8 mouse cellular contexts compared by ENCODE assay signal in the genomic region with DNA sequence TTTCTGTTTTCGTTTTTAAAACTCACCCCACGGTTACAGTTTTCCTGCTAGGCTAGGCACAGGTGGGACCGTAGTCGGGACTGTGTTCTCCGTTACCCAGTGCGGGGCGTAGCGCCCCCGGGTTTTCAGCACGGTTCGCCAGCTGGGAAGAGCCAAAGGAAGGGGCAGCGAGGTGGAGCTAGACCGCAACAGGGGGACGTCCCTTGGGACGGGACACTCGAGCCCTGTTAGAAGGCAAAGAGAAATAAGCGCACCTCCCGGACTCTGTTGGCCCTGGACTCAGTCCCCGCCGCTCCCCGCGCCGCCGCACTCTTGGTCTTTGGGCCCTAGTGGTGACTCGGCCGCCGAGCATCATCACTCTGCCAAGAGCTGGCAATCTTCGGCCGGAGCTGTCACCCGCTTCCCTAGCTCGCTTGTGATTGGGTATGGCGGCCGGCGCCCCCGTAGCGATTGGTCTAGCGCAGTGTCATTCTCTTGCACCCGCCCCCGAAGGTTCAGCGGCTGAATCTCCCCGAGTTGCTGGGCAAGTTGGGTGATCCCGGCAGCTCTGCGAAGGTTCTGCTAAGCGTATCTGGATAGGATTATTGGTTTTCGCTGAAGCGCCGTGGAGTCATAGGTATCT. TPM values are rescaled to one million over a fixed set of nuclear protein-coding genes. Genes with fewer than 3 reads are reported as not detected.
DNase-seq lines count a peak whose midpoint lies in the region; ATAC-seq and TF ChIP-seq lines count a peak whose summit lies in the region.

A gene (minus strand): TSS at position 361 of the 622 bp plus-strand sequence.

- peak; percentile 73 for DNase-seq in Patski (ENCODE audit: low read depth, low spot score)
- DNase-seq in cerebellum, postnatal 14 days: peak; percentile 96 to 98
- peak; percentile 93 to 95 for DNase-seq in frontal cortex, postnatal 25 days (ENCODE audit: low spot score in 2 of 2)
- peak; percentile 93 for DNase-seq in hindbrain, embryonic 14.5 days (ENCODE audit: low spot score)
- DNase-seq in layer of hippocampus, postnatal 36 days: peak; percentile 93 to 96
- DNase-seq in lung, postnatal 36 days: peak; percentile 95
- DNase-seq in retina, postnatal 1 day: peak; percentile 97
- peak; percentile 91 to 97 for DNase-seq in urinary bladder, adult 18-20 months (ENCODE audit: low spot score in 2 of 2)

- under 1% methylated on average over 47 of the region's 47 CpGs for WGBS in hindbrain, embryonic 14.5 days

- H3K27ac ChIP-seq in hindbrain, embryonic 14.5 days: 0 out of 2 replicates have a peak within 1 kb of the TSS, but pooled peaks have one; percentile 11

- H3K4me2 ChIP-seq in hindbrain, embryonic 14.5 days (replicated peaks): peak within 1 kb of the TSS; percentile 98

- H3K27me3 ChIP-seq in Patski: no peaks in the 10 kb centered on the region
- peaks cover 12% of the 10 kb centered on the region for H3K27me3 ChIP-seq in hindbrain, embryonic 14.5 days (ENCODE audit: control insufficient read depth, insufficient read depth, low read length)

- in situ Hi-C loops in Patski (cut with MboI; ENCODE audit: low pct_unique_long_range_greater_than_20kb): no loop called here

- H3K4me1 ChIP-seq in hindbrain, embryonic 14.5 days (replicated peaks; ENCODE audit: control insufficient read depth, insufficient read depth, low read length): peaks cover 9% of the 10 kb centered on the region; the same call in 1 of the 2 replicates

- TF ChIP-seq CTCF in Patski (IDR thresholded peaks at IDR 0.05): peak; percentile 70

- POLR2A ChIA-PET in Patski (lab: Charles Lee): interaction anchor here (1.2 kb wide), 1 partner anchor 11 kb away, joined by 3 read pairs; no protein-coding TSS in a partner anchor

- CTCF ChIA-PET in Patski (lab: Charles Lee): interaction anchor here (0.6 to 2.1 kb wide), 8 partner anchors 9 to 115 kb away, joined by 3 to 6 read pairs (median 4); no protein-coding TSS in a partner anchor

- H3K9ac ChIP-seq in hindbrain, embryonic 14.5 days: peak within 1 kb of the TSS; percentile 65

- H3K36me3 ChIP-seq in hindbrain, embryonic 14.5 days (replicated peaks; ENCODE audit: control insufficient read depth, insufficient read depth): no peaks in the 10 kb centered on the region

- H3K9me3 ChIP-seq in hindbrain, embryonic 14.5 days (ENCODE audit: control insufficient read depth, low read length): no peaks in the 10 kb centered on the region

- H3K4me3 ChIP-seq in hindbrain, embryonic 14.5 days (replicated peaks; ENCODE audit: low read length): peak within 1 kb of the TSS; percentile 76

- ATAC-seq in Patski: peak; percentile 98
- peak; percentile 99 for ATAC-seq in hindbrain, embryonic 14.5 days (ENCODE audit: low FRiP score)

RNA-seq across cellular contexts. Expression of the gene that starts here (rescaled TPM):
- 4.6 TPM for polyA plus RNA-seq in Patski (2021)
- polyA plus RNA-seq in hindbrain, embryonic 14.5 days (2014; fragmentation: Nextera tagmentation; extraction: Ambion mirVana): 5.3 and 5.5 TPM in 2 replicates
- 1 to 10 TPM; 6.7 to 7.8 TPM for total RNA-seq in layer of hippocampus, postnatal 36 days (2021)

Comparison
In these comparisons a context has a peak if more than half of its experiments do, and no peak if none do; other contexts are left out.
1. Peak in every context shown above with its lines: DNase-seq, ATAC-seq, H3K4me3 ChIP-seq and H3K27ac ChIP-seq.